Mouse (Mus musculus): ENCODE data around the gene 3110021N24Rik.

DNA sequence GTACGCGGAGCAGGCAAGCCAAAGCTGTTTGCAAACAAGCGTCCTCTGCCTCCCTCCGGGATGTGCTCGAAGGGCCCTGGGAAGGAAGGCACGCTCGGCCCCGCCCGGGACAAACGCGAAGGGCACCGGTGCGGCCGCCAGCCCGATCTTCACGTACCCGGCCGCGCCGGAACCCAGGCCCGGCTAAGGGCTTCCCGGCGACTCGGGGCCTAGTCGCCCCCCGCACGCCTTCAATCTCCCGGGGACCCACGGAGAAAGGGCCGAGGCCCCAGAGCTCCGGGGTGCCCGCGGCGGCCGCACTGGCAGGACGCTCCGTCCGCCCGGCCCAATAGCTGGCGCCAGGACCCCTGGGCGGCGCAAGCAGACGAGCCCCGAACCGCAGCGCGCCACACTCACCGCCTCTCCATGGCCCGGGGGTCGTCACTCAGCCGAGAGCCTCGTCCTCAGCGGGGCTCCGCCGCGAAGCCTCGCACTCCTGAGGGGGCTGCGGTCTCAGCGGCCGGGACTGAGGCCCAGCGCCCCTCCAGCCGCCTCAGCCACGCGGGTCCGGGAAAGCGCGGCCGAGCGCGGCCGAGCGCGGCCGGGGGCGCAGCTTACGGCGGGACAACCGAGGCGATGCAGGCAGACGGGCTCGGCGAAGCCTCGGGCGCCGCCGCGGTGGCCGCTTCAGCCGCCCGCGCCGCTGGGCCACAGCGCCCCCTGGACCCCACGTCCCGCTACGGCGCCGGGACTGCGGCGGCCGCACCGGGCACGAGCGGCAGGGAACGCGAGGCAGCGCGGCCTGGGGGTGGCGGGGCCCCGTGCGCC, 60.8 kb downstream of the 3110021N24Rik start, which contains the start of gene Zfyve9:
- no peak for TF ChIP-seq GATA1 (IDR thresholded peaks at IDR 0.05; ENCODE audit: borderline replicate concordance, low read length)
- no peak for TF ChIP-seq FLI1 (IDR thresholded peaks at IDR 0.05; ENCODE audit: low read length)
